Mouse (Mus musculus) lung, embryonic 16.5 days (tissue): ENCODE measurements around the gene Olfr160. TPM values are rescaled to one million over a fixed set of nuclear protein-coding genes. Genes with fewer than 3 reads are reported as not detected.

Source experiments
- ATAC-seq: fragments of 200-750 bp; cut with Nextera tagmentation; 2 replicates; pipeline ENCODE4 v1.8.0; 2017; ENCODE audit warnings: low read depth, mild to moderate bottlenecking, moderate library complexity
- H3K27ac ChIP-seq: fragments of 300-500 bp; sonication (generic); 2 replicates; pipeline ENCODE4 v1.5.1; 2014; ENCODE audit warnings: mild to moderate bottlenecking, control low read depth, low read length
- H3K27me3 ChIP-seq: fragments of 300-500 bp; sonication (generic); 2 replicates; pipeline ENCODE4 v1.6.1; 2014; ENCODE audit warnings: low read depth, low read length, mixed read lengths; ENCODE audit not compliant: control insufficient read depth, insufficient read depth
- H3K36me3 ChIP-seq: fragments of 300-500 bp; sonication (generic); 2 replicates; pipeline ENCODE4 v1.6.1; 2014; ENCODE audit warnings: low read length; ENCODE audit not compliant: control insufficient read depth, insufficient read depth
- H3K4me1 ChIP-seq: fragments of 300-500 bp; sonication (generic); replicated peaks from 2 replicates; pipeline ENCODE4 v1.6.1; 2014; ENCODE audit warnings: low read length, mixed read lengths; ENCODE audit not compliant: control insufficient read depth, insufficient read depth
- H3K4me2 ChIP-seq: fragments of 300-500 bp; sonication (generic); 2 replicates; pipeline ENCODE4 v1.6.1; 2014; ENCODE audit warnings: low read depth, low read length, control low read depth
- H3K4me3 ChIP-seq: fragments of 300-500 bp; sonication (generic); 2 replicates; pipeline ENCODE4 v1.5.1; 2014; ENCODE audit warnings: mild to moderate bottlenecking, low read length, control low read depth
- H3K9ac ChIP-seq: fragments of 300-500 bp; sonication (generic); 2 replicates; pipeline ENCODE4 v1.6.1; 2014; ENCODE audit warnings: low read length, control low read depth
- H3K9me3 ChIP-seq: fragments of 300-500 bp; sonication (generic); 2 replicates; pipeline ENCODE4 v1.6.1; 2016; ENCODE audit warnings: low read length; ENCODE audit not compliant: control insufficient read depth
- WGBS: fragments of 180-500 bp; shearing (Covaris S2); extraction: QIAGEN DNeasy Blood & Tissue Kit; methylation state at CpG from one replicate; pipeline ENCODE4 v1.1.7; 2014; 5-methylcytosine and 5-hydroxymethylcytosine counted together
- polyA plus RNA-seq: library from polyadenylated mRNA; unstranded; fragments of >200 nt; fragmentation: Nextera tagmentation; extraction: Ambion mirVana; gene quantifications from 2 replicates; pipeline ENCODE4 v1.2.1, GENCODE M21; 2015

Olfr160 gene
- not detected in 2 replicates for polyA plus RNA-seq

DNA sequence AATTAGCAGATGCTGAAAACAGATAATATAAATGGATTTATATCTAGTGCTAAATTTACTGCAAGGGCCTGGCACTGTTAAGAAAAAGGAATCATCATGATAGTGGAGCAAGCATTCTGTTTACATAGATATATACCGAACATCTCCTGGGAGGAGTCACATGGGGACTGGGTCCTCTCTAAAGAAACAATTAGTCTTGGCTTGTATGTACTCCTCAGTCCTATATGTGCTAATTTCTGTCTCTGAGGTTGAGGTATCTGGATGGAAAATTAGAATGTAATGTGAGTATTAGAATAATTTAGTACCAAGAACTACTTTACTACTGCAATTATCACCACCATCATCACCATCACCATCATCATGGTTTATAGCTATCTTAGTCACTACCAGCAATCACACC, at the start of gene Olfr160:
Olfr160 (minus strand) TSS at position 101 of the 400 bp plus-strand sequence.
- Histone ChIP-seq H3K36me3 (no peaks in the 10 kb centered on the region), H3K4me3 (no peak within 1 kb of the TSS), H3K27me3 (no peaks in the 10 kb centered on the region), H3K9ac (no peak within 1 kb of the TSS), H3K27ac (no peak within 1 kb of the TSS), H3K9me3 (no peaks in the 10 kb centered on the region), H3K4me2 (no peak within 1 kb of the TSS), H3K4me1 (no peaks in the 10 kb centered on the region)
- 75% methylated on average over 1 of the region's 1 CpGs for WGBS
- no peak for ATAC-seq

GRCm38 (mm10) chr9:37762541-37762940, 46.5 kb upstream of the Olfr160 start:
- no peaks in the 10 kb centered on the region for H3K9me3 ChIP-seq
- H3K4me2 ChIP-seq = no peak overlapping the region
- H3K9ac ChIP-seq = no peak overlapping the region
- no peak for ATAC-seq
- no peak overlapping the region for H3K4me3 ChIP-seq
- no peaks in the 10 kb centered on the region for H3K27me3 ChIP-seq
- H3K27ac ChIP-seq = no peak overlapping the region
- 53% methylated on average over 2 of the region's 2 CpGs for WGBS
- H3K4me1 ChIP-seq = no peaks in the 10 kb centered on the region
- no peaks in the 10 kb centered on the region for H3K36me3 ChIP-seq

DNA sequence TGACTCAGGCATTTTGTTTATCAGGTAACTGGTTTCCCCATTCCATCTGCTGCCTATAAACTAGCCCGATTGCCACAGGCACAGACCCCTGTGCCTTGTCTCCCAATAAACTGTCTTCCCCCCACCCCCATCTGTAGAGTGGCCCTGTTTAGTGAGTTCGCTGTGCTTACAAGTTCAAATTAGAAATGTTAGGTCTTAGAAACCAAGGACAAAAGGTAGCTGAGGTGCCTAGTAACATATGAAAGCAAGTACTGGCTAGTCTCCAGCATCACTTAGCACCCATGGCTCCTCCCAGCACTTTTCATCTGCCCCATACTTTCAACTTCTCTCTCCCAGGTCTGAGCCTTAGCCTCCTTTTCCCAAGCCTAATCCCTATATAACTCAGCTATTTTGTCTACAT, 45.7 kb upstream of the Olfr160 start:
- 81% methylated on average over 2 of the region's 2 CpGs for WGBS
- Histone ChIP-seq H3K4me2 (no peak overlapping the region), H3K9ac (no peak overlapping the region), H3K9me3 (no peaks in the 10 kb centered on the region), H3K36me3 (no peaks in the 10 kb centered on the region), H3K27ac (no peak overlapping the region), H3K4me1 (no peaks in the 10 kb centered on the region), H3K4me3 (no peak overlapping the region), H3K27me3 (no peaks in the 10 kb centered on the region)
- no peak for ATAC-seq

DNA sequence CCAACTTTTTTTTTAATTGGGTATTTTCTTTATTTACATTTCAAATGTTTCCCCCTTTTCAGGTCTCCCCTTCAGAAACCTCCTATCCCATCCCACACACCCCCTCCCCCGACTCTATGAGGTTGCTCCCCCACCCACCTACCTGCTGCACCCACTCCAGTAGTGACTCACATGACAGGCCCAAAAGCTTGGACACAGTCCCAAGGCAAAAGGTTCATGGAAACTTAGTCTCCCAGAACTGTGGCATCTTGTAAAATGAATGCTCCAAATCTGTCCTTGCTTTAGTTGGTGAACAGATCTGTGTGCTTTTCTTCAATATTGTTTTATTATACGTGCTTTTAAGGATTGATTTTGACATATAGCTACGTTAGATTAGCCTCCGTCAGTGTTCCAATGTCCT, 36.0 kb upstream of the Olfr160 start:
- Histone ChIP-seq H3K4me1 (no peaks in the 10 kb centered on the region), H3K9me3 (no peaks in the 10 kb centered on the region), H3K9ac (no peak overlapping the region), H3K4me3 (no peak overlapping the region), H3K4me2 (no peak overlapping the region), H3K27me3 (no peaks in the 10 kb centered on the region), H3K27ac (no peak overlapping the region), H3K36me3 (no peaks in the 10 kb centered on the region)
- no peak for ATAC-seq
- 61% methylated on average over 4 of the region's 4 CpGs for WGBS

DNA sequence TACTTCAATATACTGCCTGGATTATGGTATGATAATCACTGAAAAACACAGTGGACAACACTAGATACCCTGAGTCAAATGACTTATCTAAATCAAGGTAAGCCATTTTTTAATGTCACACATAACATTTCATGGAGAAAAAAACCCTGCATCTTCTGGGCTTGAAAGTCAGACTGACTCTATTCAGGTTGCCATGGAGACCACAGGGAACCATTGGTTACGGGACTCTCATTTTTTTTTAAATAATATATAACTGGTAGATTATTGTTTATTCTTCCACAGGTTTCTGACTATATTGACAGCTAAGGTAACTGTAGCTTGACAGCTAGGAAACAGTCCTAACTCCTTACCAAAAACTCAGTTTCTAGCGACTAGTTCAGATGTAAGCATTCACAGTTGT, 35.4 kb upstream of the Olfr160 start:
- no peak for ATAC-seq
- H3K4me2 ChIP-seq = no peak overlapping the region
- 66% methylated on average over 2 of the region's 2 CpGs for WGBS

GRCm38 (mm10) chr9:37750319-37751075, 34.4 kb upstream of the Olfr160 start:
- Histone ChIP-seq H3K27me3 (no peaks in the 10 kb centered on the region), H3K4me3 (no peak overlapping the region), H3K4me1 (no peaks in the 10 kb centered on the region), H3K9me3 (no peaks in the 10 kb centered on the region), H3K9ac (no peak overlapping the region), H3K36me3 (no peaks in the 10 kb centered on the region), H3K4me2 (no peak overlapping the region), H3K27ac (no peak overlapping the region)
- WGBS = 37% methylated on average over 7 of the region's 7 CpGs
- ATAC-seq = no peak

More for the DNA sequence above, 35.4 kb upstream of the Olfr160 start:
- Histone ChIP-seq H3K4me3 (no peak overlapping the region), H3K36me3 (no peaks in the 10 kb centered on the region), H3K4me1 (no peaks in the 10 kb centered on the region), H3K27me3 (no peaks in the 10 kb centered on the region), H3K27ac (no peak overlapping the region), H3K9ac (no peak overlapping the region), H3K9me3 (no peaks in the 10 kb centered on the region)

DNA sequence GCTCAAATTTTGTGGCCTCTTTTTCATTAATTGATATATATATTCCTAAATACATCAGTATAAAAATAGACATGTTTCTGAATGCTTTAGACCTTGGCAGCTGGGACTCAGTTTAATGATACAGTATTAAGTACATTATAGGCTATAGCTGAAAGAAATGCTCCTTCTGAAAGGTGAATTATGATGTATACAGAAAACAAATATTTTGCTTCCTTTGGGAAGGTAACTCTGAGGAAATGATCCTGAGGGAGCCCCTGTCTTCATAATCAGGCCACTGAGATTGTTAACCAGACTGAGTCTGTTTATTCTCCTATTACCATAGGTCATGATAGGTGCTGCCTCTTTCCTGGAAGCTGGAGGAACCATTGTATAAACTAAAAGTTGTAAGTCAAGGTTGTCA, 28.8 kb upstream of the Olfr160 start, which contains the start of gene Olfr874:
Olfr874 (plus strand) TSS at position 301 of the 400 bp plus-strand sequence.
- H3K9me3 ChIP-seq = no peaks in the 10 kb centered on the region
- H3K27ac ChIP-seq = no peak within 1 kb of the TSS
- H3K9ac ChIP-seq = no peak within 1 kb of the TSS
- H3K4me3 ChIP-seq = no peak within 1 kb of the TSS
- no peak within 1 kb of the TSS for H3K4me2 ChIP-seq
- no peaks in the 10 kb centered on the region for H3K36me3 ChIP-seq
- H3K27me3 ChIP-seq = no peaks in the 10 kb centered on the region
- H3K4me1 ChIP-seq = no peaks in the 10 kb centered on the region
- no peak for ATAC-seq

DNA sequence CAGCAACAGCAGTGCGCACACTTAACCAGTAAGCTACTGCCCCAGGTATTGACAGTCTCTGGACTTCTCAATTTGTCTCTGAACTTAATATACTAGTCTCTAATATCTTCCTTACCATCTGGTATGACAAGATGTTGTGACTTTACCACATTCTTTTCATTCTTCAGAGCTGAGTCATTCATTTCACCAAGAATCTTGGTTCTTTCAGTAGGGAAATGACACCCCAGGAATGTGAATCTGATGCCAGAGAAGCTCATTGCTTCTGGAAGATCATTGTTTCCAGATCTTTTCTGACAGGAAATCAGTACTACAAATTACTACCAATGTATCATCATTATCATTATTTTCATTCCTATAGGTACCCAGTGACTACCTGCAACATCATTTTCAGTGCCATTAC, 18.3 kb upstream of the Olfr160 start:
- no peak for ATAC-seq
- H3K27me3 ChIP-seq = no peaks in the 10 kb centered on the region
- H3K9ac ChIP-seq = no peak overlapping the region
- no peaks in the 10 kb centered on the region for H3K4me1 ChIP-seq
- no peak overlapping the region for H3K27ac ChIP-seq
- no peaks in the 10 kb centered on the region for H3K9me3 ChIP-seq
- no peaks in the 10 kb centered on the region for H3K36me3 ChIP-seq
- WGBS = 94% methylated on average over 1 of the region's 1 CpGs
- H3K4me3 ChIP-seq = no peak overlapping the region
- no peak overlapping the region for H3K4me2 ChIP-seq

- Histone ChIP-seq H3K27me3 (no peaks in the 10 kb centered on the region), H3K9me3 (no peaks in the 10 kb centered on the region), H3K4me2 (no peak overlapping the region), H3K9ac (no peak overlapping the region), H3K4me1 (no peaks in the 10 kb centered on the region), H3K36me3 (no peaks in the 10 kb centered on the region), H3K4me3 (no peak overlapping the region), H3K27ac (no peak overlapping the region)
- ATAC-seq = no peak
- WGBS = 57% methylated on average over 5 of the region's 5 CpGs
Measured at GRCm38 (mm10) chr9:37689970-37690686, 25.9 kb downstream of the Olfr160 start.
